Mouse (Mus musculus) lung, postnatal 0 days (tissue): ENCODE data around the gene Gbx2. TPM values are rescaled to one million over a fixed set of nuclear protein-coding genes. Genes with fewer than 3 reads are reported as not detected.

Experiments
- ATAC-seq: fragments of 200-750 bp; cut with Nextera tagmentation; 2 replicates; pipeline ENCODE4 v1.8.0; 2017; ENCODE audit warnings: moderate library complexity
- DNase-seq: peaks from one replicate; pipeline ENCODE4 v3.0.0-alpha.2; 2016; ENCODE audit warnings: low spot score
- H3K27ac ChIP-seq: fragments of 300-500 bp; sonication (generic); 2 replicates; pipeline ENCODE4 v1.5.1; 2014; ENCODE audit warnings: antibody characterized with exemption, mild to moderate bottlenecking, low read length, mixed read lengths
- H3K27me3 ChIP-seq: fragments of 300-500 bp; sonication (generic); replicated peaks from 2 replicates; pipeline ENCODE4 v1.6.1; 2014; ENCODE audit warnings: low read length, mixed read lengths; ENCODE audit not compliant: insufficient read depth
- H3K36me3 ChIP-seq: fragments of 300-500 bp; sonication (generic); 2 replicates; pipeline ENCODE4 v1.6.1; 2014; ENCODE audit warnings: low read length, mixed read lengths; ENCODE audit not compliant: insufficient read depth
- H3K4me1 ChIP-seq: fragments of 300-500 bp; sonication (generic); 2 replicates; pipeline ENCODE4 v1.6.1; 2014; ENCODE audit warnings: antibody characterized with exemption, low read depth, low read length, mixed read lengths; ENCODE audit not compliant: insufficient read depth
- H3K4me2 ChIP-seq: fragments of 300-500 bp; sonication (generic); replicated peaks from 2 replicates; pipeline ENCODE4 v1.6.1; 2014; ENCODE audit warnings: low read depth, mild to moderate bottlenecking, low read length, moderate library complexity, mixed read lengths
- H3K4me3 ChIP-seq: fragments of 300-500 bp; sonication (generic); 2 replicates; pipeline ENCODE4 v1.5.1; 2014; ENCODE audit warnings: low read depth, low read length
- H3K9ac ChIP-seq: fragments of 300-500 bp; sonication (generic); replicated peaks from 2 replicates; pipeline ENCODE4 v1.6.1; 2014; ENCODE audit warnings: low read depth, mild to moderate bottlenecking
- H3K9me3 ChIP-seq: fragments of 300-500 bp; sonication (generic); 2 replicates; pipeline ENCODE4 v1.6.1; 2016; ENCODE audit warnings: low read length, mixed read lengths
- CTCF ChIP-seq: IDR thresholded peaks from 2 replicates; pipeline ENCODE4 v1.5.1; 2016; ENCODE audit warnings: antibody characterized with exemption, mild to moderate bottlenecking
- EP300 ChIP-seq: IDR thresholded peaks from 2 replicates; pipeline ENCODE4 v1.6.1; 2016; ENCODE audit warnings: antibody characterized with exemption, mild to moderate bottlenecking, control low read depth
- WGBS: fragments of 180-500 bp; shearing (Covaris S2); extraction: QIAGEN DNeasy Blood & Tissue Kit; methylation state at CpG from one replicate; pipeline ENCODE4 v1.1.7; 2014; 5-methylcytosine and 5-hydroxymethylcytosine counted together
- polyA plus RNA-seq: library from polyadenylated mRNA; unstranded; fragments of >200 nt; fragmentation: Nextera tagmentation; extraction: Ambion mirVana; gene quantifications from 2 replicates; pipeline ENCODE4 v1.2.1, GENCODE M21; 2015

Gbx2 gene
- 0.13 TPM in 1 of 2 replicates, not detected in the other for polyA plus RNA-seq

DNA sequence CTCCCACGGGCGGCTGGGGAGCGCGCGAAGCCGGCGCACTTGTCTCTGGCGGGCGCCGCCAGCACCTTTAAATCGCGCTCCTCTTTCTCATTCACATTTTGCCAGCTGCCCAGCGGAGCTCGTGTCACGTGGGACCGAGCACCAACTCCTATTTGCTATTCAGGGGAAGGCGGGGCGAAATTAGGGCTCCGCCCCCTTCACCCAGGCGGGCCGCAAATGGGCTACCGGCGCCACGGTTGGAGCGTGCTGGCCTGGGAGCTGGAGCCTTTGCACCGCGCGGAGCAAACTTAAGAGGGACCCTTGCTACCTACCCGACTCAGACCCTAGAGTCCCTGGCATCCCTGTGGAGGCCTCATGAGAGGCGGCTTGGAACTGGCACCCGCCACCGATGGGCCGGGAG, at the start of gene Gbx2:
Gene Gbx2, minus strand, starts transcription at position 60 of the 400 bp plus-strand sequence.
- ATAC-seq: peak; percentile 59
- Histone ChIP-seq H3K9ac (no peak within 1 kb of the TSS), H3K27ac (no peak within 1 kb of the TSS), H3K4me3 (peak within 1 kb of the TSS; percentile 30), H3K9me3 (no peaks in the 10 kb centered on the region), H3K4me2 (peak within 1 kb of the TSS; percentile 56), H3K27me3 (peaks cover 93% of the 10 kb centered on the region), H3K4me1 (peaks cover 16% of the 10 kb centered on the region; the same call in 1 of the 2 replicates), H3K36me3 (no peaks in the 10 kb centered on the region)
- DNase-seq: peak; percentile 46
- TF ChIP-seq CTCF (no peak), EP300 (no peak)
- WGBS: 1% methylated on average over 33 of the region's 33 CpGs

GRCm38 (mm10) chr1:89977261-89977660, 46.3 kb upstream of the Gbx2 start:
- Histone ChIP-seq H3K36me3 (no peaks in the 10 kb centered on the region), H3K4me1 (no peaks in the 10 kb centered on the region), H3K27me3 (no peaks in the 10 kb centered on the region), H3K9ac (no peak overlapping the region), H3K27ac (no peak overlapping the region), H3K4me3 (no peak overlapping the region), H3K9me3 (no peaks in the 10 kb centered on the region), H3K4me2 (no peak overlapping the region)
- ATAC-seq (no peak), DNase-seq (no peak)
- WGBS: 89% methylated on average over 8 of the region's 8 CpGs
- TF ChIP-seq EP300: no peak
- no peak for TF ChIP-seq CTCF

DNA sequence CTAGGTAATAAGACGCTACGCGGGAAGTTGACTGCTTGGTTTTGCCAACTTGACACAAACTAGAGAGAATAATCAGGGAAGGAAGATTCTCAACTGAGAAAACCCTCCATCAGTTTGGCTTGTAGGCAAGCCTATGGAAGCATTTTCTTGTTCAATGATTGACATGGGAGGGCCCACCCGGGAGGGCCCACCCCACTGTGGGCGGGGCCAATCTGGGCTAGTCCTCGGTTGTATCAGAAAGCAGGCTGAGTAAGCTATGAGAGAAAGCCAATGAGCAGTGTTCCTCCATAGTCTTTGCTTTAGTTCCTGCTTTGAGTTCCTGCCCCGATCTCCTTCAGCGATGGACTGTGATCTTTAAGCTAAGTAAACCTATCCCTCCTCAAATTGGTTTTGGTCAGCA, 45.4 kb upstream of the Gbx2 start:
- Histone ChIP-seq H3K4me3 (no peak overlapping the region), H3K9me3 (no peaks in the 10 kb centered on the region), H3K9ac (no peak overlapping the region), H3K4me1 (no peaks in the 10 kb centered on the region), H3K36me3 (no peaks in the 10 kb centered on the region), H3K4me2 (no peak overlapping the region), H3K27me3 (no peaks in the 10 kb centered on the region), H3K27ac (no peak overlapping the region)
- WGBS: 70% methylated on average over 8 of the region's 8 CpGs
- no peak for DNase-seq
- no peak for ATAC-seq
- no peak for TF ChIP-seq EP300
- TF ChIP-seq CTCF: no peak

DNA sequence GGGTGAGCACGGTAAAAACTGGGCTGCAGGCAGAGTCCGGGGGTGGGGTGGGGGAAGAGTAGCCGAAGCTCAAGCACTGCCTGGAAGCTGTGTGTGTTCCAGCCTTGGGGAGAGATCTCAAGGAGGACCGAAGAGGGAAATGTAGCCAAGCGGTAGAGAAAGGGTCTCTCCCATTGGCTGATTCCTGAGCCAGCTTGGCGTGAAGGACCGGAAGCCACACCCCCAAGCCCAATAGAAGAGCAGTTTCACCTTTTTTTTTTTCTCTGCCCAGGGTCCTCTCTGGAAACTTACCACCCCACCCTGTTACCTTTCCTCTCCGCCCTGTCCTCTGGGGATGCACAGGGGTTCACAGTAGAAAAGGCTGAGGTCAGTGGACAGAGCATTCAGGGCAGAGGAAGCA, 43.6 kb upstream of the Gbx2 start:
- H3K27me3 ChIP-seq: 0 out of 2 replicates have a peak, but pooled peaks cover under 1% of the 10 kb centered on the region
- no peak overlapping the region for H3K4me2 ChIP-seq
- H3K9ac ChIP-seq: no peak overlapping the region
- H3K36me3 ChIP-seq: no peaks in the 10 kb centered on the region
- H3K9me3 ChIP-seq: no peaks in the 10 kb centered on the region
- H3K27ac ChIP-seq: no peak overlapping the region
- TF ChIP-seq EP300 (no peak), CTCF (no peak)
- no peaks in the 10 kb centered on the region for H3K4me1 ChIP-seq
- no peak for DNase-seq
- WGBS: 71% methylated on average over 8 of the region's 8 CpGs
- no peak for ATAC-seq
- H3K4me3 ChIP-seq: no peak overlapping the region

GRCm38 (mm10) chr1:89971848-89972247, 40.9 kb upstream of the Gbx2 start:
- H3K9ac ChIP-seq: no peak overlapping the region
- no peaks in the 10 kb centered on the region for H3K36me3 ChIP-seq
- TF ChIP-seq CTCF (no peak), EP300 (no peak)
- H3K4me1 ChIP-seq: no peaks in the 10 kb centered on the region
- no peak overlapping the region for H3K27ac ChIP-seq
- H3K27me3 ChIP-seq: peaks cover 25% of the 10 kb centered on the region
- H3K9me3 ChIP-seq: no peaks in the 10 kb centered on the region
- ATAC-seq (peak; percentile 52), DNase-seq (peak; percentile 66)
- no peak overlapping the region for H3K4me3 ChIP-seq
- WGBS: 33% methylated on average over 8 of the region's 8 CpGs
- H3K4me2 ChIP-seq: no peak overlapping the region

GRCm38 (mm10) chr1:89969714-89970110, 38.7 kb upstream of the Gbx2 start:
- TF ChIP-seq EP300: no peak
- no peak for TF ChIP-seq CTCF
- ATAC-seq: no peak
- WGBS: 84% methylated on average over 4 of the region's 4 CpGs

More at GRCm38 (mm10) chr1:89969714-89970110, 38.7 kb upstream of the Gbx2 start:
- Histone ChIP-seq H3K27ac (no peak overlapping the region), H3K9me3 (no peaks in the 10 kb centered on the region), H3K27me3 (peaks cover 27% of the 10 kb centered on the region), H3K4me2 (no peak overlapping the region), H3K4me3 (no peak overlapping the region), H3K36me3 (no peaks in the 10 kb centered on the region), H3K9ac (no peak overlapping the region), H3K4me1 (no peaks in the 10 kb centered on the region)
- DNase-seq: no peak
